Mouse (Mus musculus) heart, embryonic 14.5 days (tissue): ENCODE measurements around the gene Aldh1l1. TPM values are rescaled to one million over a fixed set of nuclear protein-coding genes. Genes with fewer than 3 reads are reported as not detected.

Experiments
- ATAC-seq: fragments of 200-750 bp; cut with Nextera tagmentation; 2 replicates; pipeline ENCODE4 v1.8.0; 2017; ENCODE audit warnings: low read depth, moderate TSS enrichment; ENCODE audit not compliant: insufficient number of reproducible peaks, insufficient read depth, low FRiP score
- H3K27ac ChIP-seq, 2 experiments: fragments of 200-500 bp in 1 of 2; fragments of 300-500 bp in 1 of 2; sonication (generic) in 1 of 2; replicated peaks in 1 of 2; 2 replicates each; pipeline ENCODE4 v1.5.1; 2012 to 2014; ENCODE audit warnings: low read depth in 2 of 2, low read length in 2 of 2, control low read depth in 1 of 2, mild to moderate bottlenecking in 1 of 2, mixed read lengths in 1 of 2; ENCODE audit not compliant: control insufficient read depth in 1 of 2, insufficient read depth in 1 of 2
- H3K27me3 ChIP-seq: fragments of 300-500 bp; sonication (generic); 2 replicates; pipeline ENCODE4 v1.6.1; 2014; ENCODE audit warnings: mild to moderate bottlenecking, low read length, control low read depth; ENCODE audit not compliant: control insufficient read depth, insufficient read depth
- H3K36me3 ChIP-seq: fragments of 300-500 bp; sonication (generic); 2 replicates; pipeline ENCODE4 v1.6.1; 2014; ENCODE audit warnings: mild to moderate bottlenecking, control low read depth, low read length, mixed read lengths; ENCODE audit not compliant: control insufficient read depth, insufficient read depth
- H3K4me1 ChIP-seq, 2 experiments: fragments of 200-500 bp in 1 of 2; fragments of 300-500 bp in 1 of 2; sonication (generic) in 1 of 2; 2 replicates each; pipeline ENCODE4 v1.6.1; 2012 to 2014; ENCODE audit warnings: low read length in 2 of 2, control low read depth in 1 of 2, mixed read lengths in 1 of 2; ENCODE audit not compliant: control insufficient read depth in 2 of 2, insufficient read depth in 2 of 2
- H3K4me2 ChIP-seq: fragments of 300-500 bp; sonication (generic); 2 replicates; pipeline ENCODE4 v1.6.1; 2014; ENCODE audit warnings: mild to moderate bottlenecking, low read length
- H3K4me3 ChIP-seq, 2 experiments: fragments of 200-500 bp in 1 of 2; fragments of 300-500 bp in 1 of 2; sonication (generic) in 1 of 2; 2 replicates each; pipeline ENCODE4 v1.5.1; 2012 to 2014; ENCODE audit warnings: low read length in 2 of 2, mild to moderate bottlenecking in 2 of 2, control low read depth in 1 of 2, low read depth in 1 of 2, moderate library complexity in 1 of 2; ENCODE audit not compliant: control insufficient read depth in 1 of 2, insufficient read depth in 1 of 2
- H3K9ac ChIP-seq: fragments of 300-500 bp; sonication (generic); 2 replicates; pipeline ENCODE4 v1.6.1; 2014; ENCODE audit warnings: mild to moderate bottlenecking, low read length
- H3K9me3 ChIP-seq: fragments of 300-500 bp; sonication (generic); 2 replicates; pipeline ENCODE4 v1.6.1; 2016; ENCODE audit warnings: low read length, control low read depth; ENCODE audit not compliant: control insufficient read depth
- WGBS: fragments of 180-500 bp; shearing (Covaris S2); extraction: QIAGEN DNeasy Blood & Tissue Kit; methylation state at CpG from one replicate; pipeline ENCODE4 v1.1.7; 2014; 5-methylcytosine and 5-hydroxymethylcytosine counted together
- polyA plus RNA-seq: library from polyadenylated mRNA; unstranded; fragments of >200 nt; fragmentation: Nextera tagmentation; extraction: Ambion mirVana; gene quantifications from 2 replicates; pipeline ENCODE4 v1.2.1, GENCODE M21; 2014

The Aldh1l1 gene
- polyA plus RNA-seq, 1 experiment from 2014 or later = 0.59 TPM

GRCm38 (mm10) chr6:90457421-90457820, 28.8 kb upstream of the Aldh1l1 start:
- Histone ChIP-seq H3K36me3 (no peaks in the 10 kb centered on the region), H3K4me2 (no peak overlapping the region), H3K9ac (no peak overlapping the region), H3K4me3 (no peak overlapping the region), H3K4me1 (peaks cover 0 to 2% of the 10 kb centered on the region in 2 experiments; a peak in 1 of 4 replicates), H3K9me3 (no peaks in the 10 kb centered on the region), H3K27ac (no peak overlapping the region), H3K27me3 (peaks cover 18% of the 10 kb centered on the region)
- no peak for ATAC-seq
- WGBS = 74% methylated on average over 2 of the region's 2 CpGs

- Histone ChIP-seq H3K27ac (no peak overlapping the region), H3K27me3 (peaks cover 18% of the 10 kb centered on the region), H3K4me2 (no peak overlapping the region), H3K36me3 (no peaks in the 10 kb centered on the region), H3K9me3 (no peaks in the 10 kb centered on the region), H3K9ac (no peak overlapping the region), H3K4me3 (no peak overlapping the region), H3K4me1 (peaks cover 10 to 15% of the 10 kb centered on the region in 2 experiments)
- no peak for ATAC-seq
- WGBS = 41% methylated on average over 2 of the region's 2 CpGs
These were observed 25.0 kb upstream of the Aldh1l1 start for GRCm38 (mm10) chr6:90461181-90461580.

- Histone ChIP-seq H3K4me1 (peaks cover 10 to 15% of the 10 kb centered on the region in 2 experiments), H3K4me3 (peak overlapping the region; percentile 72 to 80), H3K36me3 (peaks cover 6% of the 10 kb centered on the region), H3K27ac (no peak overlapping the region), H3K4me2 (peak overlapping the region; percentile 99), H3K9ac (peak overlapping the region; percentile 83), H3K9me3 (no peaks in the 10 kb centered on the region), H3K27me3 (peaks cover 18% of the 10 kb centered on the region)
- ATAC-seq = no peak
- 18% methylated on average over 12 of the region's 12 CpGs for WGBS
These were observed 24.5 kb upstream of the Aldh1l1 start for GRCm38 (mm10) chr6:90461771-90462170.

- H3K36me3 ChIP-seq = peaks cover 11% of the 10 kb centered on the region
- H3K4me2 ChIP-seq = peak within 1 kb of the TSS; percentile 99
- H3K4me1 ChIP-seq = peaks cover 10 to 15% of the 10 kb centered on the region in 2 experiments
- no peaks in the 10 kb centered on the region for H3K9me3 ChIP-seq
- H3K27me3 ChIP-seq = peaks cover 18% of the 10 kb centered on the region
- ATAC-seq = peak; percentile 45
- under 1% methylated on average over 70 of the region's 70 CpGs for WGBS
- peak within 1 kb of the TSS; percentile 61 to 85 for H3K27ac ChIP-seq
- H3K9ac ChIP-seq = peak within 1 kb of the TSS; percentile 83
- H3K4me3 ChIP-seq = peak within 1 kb of the TSS; percentile 72 to 80
These were observed 24.0 kb upstream of the Aldh1l1 start, which contains the start of gene Klf15 for GRCm38 (mm10) chr6:90462181-90462706. Klf15 (plus strand) TSS chr6:90462576.

DNA sequence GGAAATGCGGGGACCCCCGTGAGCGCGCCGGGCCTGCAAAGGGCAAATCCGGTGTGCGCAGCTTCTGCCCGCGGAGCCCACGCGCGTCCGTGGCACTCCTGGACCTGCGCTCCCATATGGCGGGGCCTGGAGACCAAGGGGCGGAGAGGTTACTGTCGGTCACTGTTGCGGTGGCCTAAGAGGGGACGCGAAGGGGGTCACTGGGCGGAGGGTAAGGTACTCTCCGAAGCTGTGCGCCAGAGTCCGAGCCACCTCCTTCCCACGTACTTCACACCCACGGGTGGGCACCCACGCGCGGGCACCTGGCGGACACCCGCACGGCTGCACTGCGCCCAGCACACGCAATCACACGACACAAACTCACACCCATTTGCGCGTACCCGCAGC, 23.4 kb upstream of the Aldh1l1 start:
- WGBS = under 1% methylated on average over 38 of the region's 38 CpGs
- Histone ChIP-seq H3K4me2 (peak overlapping the region; percentile 99), H3K4me1 (peaks cover 10 to 15% of the 10 kb centered on the region in 2 experiments), H3K4me3 (peak overlapping the region; percentile 72 to 80), H3K9me3 (no peaks in the 10 kb centered on the region), H3K9ac (peak overlapping the region; percentile 83), H3K36me3 (peaks cover 16% of the 10 kb centered on the region), H3K27ac (peak overlapping the region; percentile 61 to 85), H3K27me3 (peaks cover 18% of the 10 kb centered on the region)
- peak; percentile 36; the same call in 1 of the 2 replicates for ATAC-seq

DNA sequence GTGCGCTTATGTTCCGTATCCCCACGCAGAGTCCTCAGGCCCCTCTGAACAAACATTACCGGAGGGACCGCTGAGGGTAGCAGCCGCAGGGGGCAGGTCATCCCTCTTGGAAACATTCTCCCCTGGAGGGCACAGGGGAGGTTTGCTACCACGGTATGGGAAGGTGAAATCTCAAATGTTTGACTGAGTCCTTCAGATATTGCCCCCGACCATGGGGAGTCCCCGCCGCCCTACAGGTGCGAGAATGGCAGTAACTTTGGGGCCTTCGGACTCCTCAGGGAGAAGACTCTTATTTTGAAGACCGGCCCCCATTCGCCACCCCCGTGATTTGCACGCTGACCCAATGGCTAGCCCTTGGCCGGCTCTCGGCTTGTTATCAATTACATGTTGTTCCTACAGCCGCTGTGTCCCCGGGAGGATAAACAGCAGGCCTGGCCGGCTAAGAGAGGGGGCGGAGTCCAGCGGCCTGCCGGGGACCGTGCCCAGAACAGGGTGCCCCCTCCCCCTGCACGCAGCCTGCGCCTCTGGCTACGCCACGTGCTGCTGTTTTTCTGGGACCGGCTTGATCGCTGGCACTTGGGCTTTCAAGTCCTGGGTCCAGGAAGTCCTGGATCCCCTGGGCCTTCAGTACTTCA, 22.9 kb upstream of the Aldh1l1 start:
- peak overlapping the region; percentile 83 for H3K9ac ChIP-seq
- WGBS = under 1% methylated on average over 31 of the region's 31 CpGs

DNA sequence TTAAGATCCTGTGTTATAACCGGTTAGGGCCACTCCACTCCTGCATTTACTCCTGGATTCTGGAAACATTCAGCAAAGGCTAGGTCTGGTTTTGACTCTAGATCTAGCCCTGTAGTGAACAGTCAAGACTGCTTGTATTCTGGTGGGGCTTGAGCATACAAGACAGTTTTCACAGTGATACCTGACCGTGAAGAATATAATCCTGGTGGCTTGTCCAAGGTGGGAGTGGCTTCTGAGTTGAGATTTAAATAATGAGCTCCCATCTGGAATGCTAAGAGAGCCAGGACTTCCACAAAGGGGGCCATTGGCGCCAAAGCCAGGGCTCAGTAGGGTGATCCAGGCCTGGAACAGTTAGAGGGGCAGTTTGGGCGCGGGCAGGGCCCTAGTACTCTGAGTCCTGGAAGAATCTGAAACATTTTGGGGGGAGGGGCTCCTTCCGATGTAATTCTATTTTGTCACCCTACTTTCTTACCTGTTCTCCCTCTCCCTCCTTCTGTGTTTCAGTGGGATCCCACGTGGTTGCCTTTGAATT, 22.3 kb upstream of the Aldh1l1 start:
- Histone ChIP-seq H3K9ac (peak overlapping the region; percentile 35), H3K27me3 (peaks cover 18% of the 10 kb centered on the region), H3K4me1 (peaks cover 10 to 15% of the 10 kb centered on the region in 2 experiments), H3K36me3 (peaks cover 22% of the 10 kb centered on the region), H3K9me3 (no peaks in the 10 kb centered on the region), H3K27ac (peak overlapping the region; percentile 69 to 85), H3K4me2 (peak overlapping the region; percentile 99), H3K4me3 (peak overlapping the region; percentile 72 to 80)
- ATAC-seq = no peak
- WGBS = 26% methylated on average over 7 of the region's 7 CpGs

More for the DNA sequence above, 22.9 kb upstream of the Aldh1l1 start:
- Histone ChIP-seq H3K4me2 (peak overlapping the region; percentile 99), H3K4me1 (peaks cover 10 to 15% of the 10 kb centered on the region in 2 experiments), H3K36me3 (peaks cover 22% of the 10 kb centered on the region), H3K27me3 (peaks cover 18% of the 10 kb centered on the region), H3K27ac (peak overlapping the region; percentile 69 to 85), H3K9me3 (no peaks in the 10 kb centered on the region), H3K4me3 (peak overlapping the region; percentile 72 to 80)
- ATAC-seq = peak; percentile 91
